Mouse (Mus musculus) embryonic facial prominence, embryonic 11.5 days (tissue): Measurements from ENCODE around the gene Myo1a. TPM values are rescaled to one million over a fixed set of nuclear protein-coding genes. Genes with fewer than 3 reads are reported as not detected.

Experiments used
- ATAC-seq: fragments of 200-750 bp; cut with Nextera tagmentation; replicated peaks from 2 replicates; pipeline ENCODE4 v1.8.0; 2017; ENCODE audit warnings: low read depth; ENCODE audit not compliant: insufficient number of reproducible peaks, low FRiP score, low TSS enrichment
- DNase-seq: peaks from one replicate; pipeline ENCODE4 v3.0.0-alpha.2; 2015; ENCODE audit warnings: low spot score
- H3K27ac ChIP-seq: fragments of 300-500 bp; sonication (generic); replicated peaks from 2 replicates; pipeline ENCODE4 v1.5.1; 2014; ENCODE audit warnings: mild to moderate bottlenecking, low read depth, low read length, control low read depth
- H3K27me3 ChIP-seq: fragments of 300-500 bp; sonication (generic); 2 replicates; pipeline ENCODE4 v1.6.1; 2014; ENCODE audit warnings: mild to moderate bottlenecking, low read length, moderate library complexity, mixed read lengths; ENCODE audit not compliant: control insufficient read depth, insufficient read depth
- H3K36me3 ChIP-seq: fragments of 300-500 bp; sonication (generic); replicated peaks from 2 replicates; pipeline ENCODE4 v1.6.1; 2014; ENCODE audit warnings: low read depth, mild to moderate bottlenecking, low read length, moderate library complexity, mixed read lengths; ENCODE audit not compliant: control insufficient read depth, insufficient read depth
- H3K4me1 ChIP-seq: fragments of 300-500 bp; sonication (generic); 2 replicates; pipeline ENCODE4 v1.6.1; 2014; ENCODE audit warnings: low read length, mixed read lengths; ENCODE audit not compliant: control insufficient read depth, insufficient read depth
- H3K4me2 ChIP-seq: fragments of 300-500 bp; sonication (generic); 2 replicates; pipeline ENCODE4 v1.6.1; 2014; ENCODE audit warnings: low read depth, mild to moderate bottlenecking, control low read depth, low read length, moderate library complexity
- H3K4me3 ChIP-seq: fragments of 300-500 bp; sonication (generic); 2 replicates; pipeline ENCODE4 v1.5.1; 2014; ENCODE audit warnings: low read depth, low read length, control low read depth
- H3K9ac ChIP-seq: fragments of 300-500 bp; sonication (generic); replicated peaks from 2 replicates; pipeline ENCODE4 v1.6.1; 2014; ENCODE audit warnings: mild to moderate bottlenecking, control low read depth, low read length
- H3K9me3 ChIP-seq: fragments of 300-500 bp; sonication (generic); replicated peaks from 2 replicates; pipeline ENCODE4 v1.6.1; 2016; ENCODE audit warnings: mild to moderate bottlenecking, low read length, inconsistent platforms, mixed read lengths; ENCODE audit not compliant: control insufficient read depth
- WGBS: fragments of 180-500 bp; shearing (Covaris S2); extraction: QIAGEN DNeasy Blood & Tissue Kit; methylation state at CpG from one replicate; pipeline ENCODE4 v1.1.7; 2014; 5-methylcytosine and 5-hydroxymethylcytosine counted together
- polyA plus RNA-seq: library from polyadenylated mRNA; unstranded; fragments of >200 nt; fragmentation: Nextera tagmentation; extraction: Ambion mirVana; gene quantifications from 2 replicates; pipeline ENCODE4 v1.2.1, GENCODE M21; 2014

The Myo1a gene
- polyA plus RNA-seq, 1 experiment from 2014 or later, result 0.55 TPM

DNA sequence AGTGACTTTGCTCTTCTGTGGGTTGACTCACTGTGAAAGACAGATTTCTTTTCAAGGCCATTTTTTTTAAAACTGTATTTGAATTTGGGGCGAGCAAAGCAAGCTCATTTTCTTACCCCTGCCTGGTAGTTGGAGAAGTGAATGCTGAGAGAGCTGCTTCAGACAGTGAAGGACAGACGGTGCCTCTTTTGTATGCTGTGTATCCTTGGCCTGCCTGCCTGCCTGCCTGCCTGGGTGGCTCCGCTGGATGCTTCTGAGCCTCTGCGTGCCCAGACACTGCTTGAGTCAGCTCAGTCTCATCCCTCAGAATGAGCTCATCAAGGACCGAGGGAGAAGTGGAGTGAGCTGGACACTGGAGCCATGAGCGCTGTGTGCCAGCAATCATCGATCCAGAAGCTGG, 6.0 kb upstream of the Myo1a start:
- H3K36me3 ChIP-seq, result no peaks in the 10 kb centered on the region
- H3K9ac ChIP-seq, result no peak overlapping the region
- no peaks in the 10 kb centered on the region for H3K9me3 ChIP-seq
- H3K4me1 ChIP-seq, result no peaks in the 10 kb centered on the region
- ATAC-seq (no peak), DNase-seq (no peak)
- no peak overlapping the region for H3K4me2 ChIP-seq
- H3K27me3 ChIP-seq, result no peaks in the 10 kb centered on the region
- H3K4me3 ChIP-seq, result no peak overlapping the region
- H3K27ac ChIP-seq, result no peak overlapping the region
- WGBS, result 89% methylated on average over 7 of the region's 7 CpGs

DNA sequence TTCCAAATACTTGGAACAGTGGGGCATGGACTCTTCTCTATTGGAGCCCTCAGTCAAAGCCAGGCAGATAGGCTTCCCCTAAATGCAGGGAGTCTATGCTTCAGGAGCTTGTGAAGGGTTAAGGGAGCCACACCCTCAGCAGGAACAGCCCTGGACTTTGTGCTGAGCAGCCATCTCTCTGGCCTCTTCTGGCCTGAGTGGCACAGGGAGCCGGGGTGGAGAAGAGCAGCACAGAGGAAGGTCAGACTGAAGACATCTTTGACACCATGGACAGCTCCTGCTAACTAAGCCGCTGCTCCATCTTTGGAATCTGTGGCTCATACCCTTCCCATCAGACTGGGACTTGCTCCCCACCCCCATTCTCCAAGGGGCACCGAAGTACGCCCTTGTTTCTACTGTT, 1.7 kb upstream of the Myo1a start:
- peak; percentile 44 for DNase-seq
- no peak overlapping the region for H3K4me3 ChIP-seq

DNA sequence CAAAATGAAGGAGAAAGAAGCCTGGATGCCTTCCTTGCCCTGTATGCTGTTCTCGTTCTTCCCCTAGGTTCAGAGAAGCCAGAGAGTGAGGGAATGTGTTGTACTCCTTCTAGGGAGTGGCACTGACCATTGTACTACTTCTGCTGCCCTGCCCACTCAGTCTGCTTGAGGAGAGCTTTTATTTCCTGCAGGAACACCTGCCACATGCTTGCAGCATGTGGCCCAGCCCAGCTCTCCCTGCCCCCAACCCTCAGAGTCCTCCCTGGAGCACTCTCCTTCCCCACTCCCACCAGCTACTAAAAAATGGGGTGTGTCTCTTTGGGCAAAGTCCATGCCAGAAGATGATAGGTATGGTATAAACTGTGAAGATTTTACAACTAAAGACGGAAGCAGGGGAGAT, 677 bp upstream of the Myo1a start:
- Histone ChIP-seq H3K4me2 (no peak overlapping the region), H3K9ac (no peak overlapping the region), H3K27ac (no peak overlapping the region), H3K9me3 (no peaks in the 10 kb centered on the region), H3K4me1 (no peaks in the 10 kb centered on the region), H3K27me3 (no peaks in the 10 kb centered on the region), H3K36me3 (no peaks in the 10 kb centered on the region), H3K4me3 (no peak overlapping the region)
- WGBS, result 71% methylated on average over 2 of the region's 2 CpGs
- DNase-seq (no peak), ATAC-seq (no peak)

More for the DNA sequence above, 1.7 kb upstream of the Myo1a start:
- Histone ChIP-seq H3K27ac (no peak overlapping the region), H3K27me3 (no peaks in the 10 kb centered on the region), H3K36me3 (no peaks in the 10 kb centered on the region), H3K9ac (no peak overlapping the region), H3K9me3 (no peaks in the 10 kb centered on the region), H3K4me2 (no peak overlapping the region), H3K4me1 (no peaks in the 10 kb centered on the region)
- 36% methylated on average over 4 of the region's 4 CpGs for WGBS
- no peak for ATAC-seq

DNA sequence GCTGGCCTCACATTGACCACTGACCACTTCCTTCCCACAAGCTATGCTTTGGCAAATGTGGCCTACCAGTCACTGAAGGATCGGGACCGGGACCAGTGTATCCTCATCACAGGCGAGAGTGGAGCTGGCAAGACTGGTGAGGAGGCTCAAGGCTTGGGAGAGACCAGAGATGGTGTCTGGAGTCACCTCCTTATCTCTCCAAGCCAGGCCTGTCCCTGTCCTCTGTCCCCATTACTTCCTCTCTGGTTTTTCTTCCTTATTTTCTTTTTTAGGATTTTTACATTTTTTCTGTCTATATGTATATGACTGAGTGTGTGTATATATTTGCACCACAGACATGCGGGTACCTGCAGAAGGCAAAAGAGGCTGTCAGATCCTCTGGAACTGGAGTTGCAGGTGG, 813 bp downstream of the Myo1a start:
- Histone ChIP-seq H3K9me3 (no peaks in the 10 kb centered on the region), H3K4me1 (no peaks in the 10 kb centered on the region), H3K9ac (no peak overlapping the region), H3K27me3 (no peaks in the 10 kb centered on the region), H3K27ac (no peak overlapping the region), H3K4me3 (no peak overlapping the region), H3K36me3 (no peaks in the 10 kb centered on the region), H3K4me2 (no peak overlapping the region)
- DNase-seq, result no peak
- ATAC-seq, result no peak
- 94% methylated on average over 4 of the region's 4 CpGs for WGBS

DNA sequence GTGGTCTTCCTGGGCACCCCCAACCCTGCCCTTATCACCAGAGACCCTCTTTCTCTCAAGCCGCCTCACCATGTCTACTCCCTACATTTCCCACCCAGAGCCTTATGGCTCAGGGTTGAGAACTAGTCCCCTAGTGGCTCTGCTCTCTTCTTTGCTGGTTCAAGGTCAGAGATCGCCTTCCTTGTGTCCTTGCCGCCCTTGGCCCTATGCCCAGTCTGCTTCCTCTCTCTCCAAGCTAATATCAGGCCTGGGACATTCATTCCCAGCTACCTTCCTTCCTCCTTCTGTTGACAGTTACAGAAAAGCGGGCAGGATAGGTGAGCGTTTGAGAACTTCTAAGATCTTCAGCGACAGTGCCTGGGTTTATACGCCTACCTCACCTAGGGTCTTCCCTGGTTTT, 2.8 kb downstream of the Myo1a start:
- WGBS, result 86% methylated on average over 7 of the region's 7 CpGs
- no peak overlapping the region for H3K27ac ChIP-seq
- H3K27me3 ChIP-seq, result no peaks in the 10 kb centered on the region
- H3K36me3 ChIP-seq, result no peaks in the 10 kb centered on the region
- DNase-seq, result no peak
- H3K4me2 ChIP-seq, result no peak overlapping the region
- H3K9ac ChIP-seq, result no peak overlapping the region
- H3K9me3 ChIP-seq, result no peaks in the 10 kb centered on the region
- no peak overlapping the region for H3K4me3 ChIP-seq
- ATAC-seq, result no peak
- H3K4me1 ChIP-seq, result peaks cover 4% of the 10 kb centered on the region

DNA sequence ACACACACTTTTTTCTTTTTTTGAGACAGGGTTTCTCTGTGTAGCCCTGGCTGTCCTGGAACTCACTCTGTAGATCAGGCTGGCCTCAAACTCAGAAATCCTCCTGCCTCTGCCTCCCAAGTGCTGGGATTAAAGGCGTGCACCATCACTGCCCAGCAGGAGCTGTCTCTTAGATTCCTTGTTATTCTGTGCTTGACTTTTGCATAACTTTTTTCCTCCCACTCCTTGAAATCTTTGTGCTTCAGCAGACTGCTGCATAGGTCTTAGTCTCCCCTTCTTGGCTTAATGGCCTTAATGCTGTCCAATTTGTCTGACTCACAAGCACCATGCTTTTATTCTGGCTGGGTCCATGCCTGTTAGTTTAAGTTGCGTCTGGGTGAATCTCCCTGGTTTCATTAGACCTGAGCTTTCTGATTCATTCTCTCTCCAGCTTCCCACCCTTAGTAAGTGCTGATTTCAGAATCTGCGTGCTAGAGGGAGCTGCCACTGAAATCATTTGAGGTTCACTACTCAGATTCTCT, 3.9 kb downstream of the Myo1a start:
- no peak overlapping the region for H3K4me2 ChIP-seq
- no peak overlapping the region for H3K9ac ChIP-seq
- H3K27ac ChIP-seq, result no peak overlapping the region
- 86% methylated on average over 3 of the region's 3 CpGs for WGBS
- peaks cover 4% of the 10 kb centered on the region for H3K4me1 ChIP-seq
- no peak for DNase-seq
- H3K36me3 ChIP-seq, result no peaks in the 10 kb centered on the region
- ATAC-seq, result no peak
- no peak overlapping the region for H3K4me3 ChIP-seq
- H3K9me3 ChIP-seq, result no peaks in the 10 kb centered on the region
- H3K27me3 ChIP-seq, result no peaks in the 10 kb centered on the region

DNA sequence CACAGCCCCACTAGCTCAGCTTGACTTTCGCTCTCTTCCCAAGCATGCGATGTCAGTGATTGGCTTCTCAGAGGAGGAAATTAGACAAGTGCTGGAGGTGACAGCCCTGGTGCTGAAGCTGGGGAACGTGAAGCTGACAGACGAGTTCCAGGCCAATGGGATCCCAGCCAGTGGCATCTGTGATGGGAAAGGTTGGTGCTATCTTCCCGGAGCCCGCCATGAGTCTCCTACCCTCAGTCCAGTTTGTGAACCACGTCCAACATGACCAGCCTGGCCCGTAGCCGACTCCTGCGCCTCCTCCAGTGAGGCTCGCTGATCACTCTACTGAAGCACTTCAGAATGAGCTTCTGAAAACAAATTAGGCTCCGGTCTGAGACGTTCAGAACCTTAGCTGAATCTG, 5.4 kb downstream of the Myo1a start:
- Histone ChIP-seq H3K9me3 (no peaks in the 10 kb centered on the region), H3K4me1 (peaks cover 4% of the 10 kb centered on the region), H3K4me2 (no peak overlapping the region), H3K36me3 (no peaks in the 10 kb centered on the region), H3K27ac (no peak overlapping the region), H3K4me3 (no peak overlapping the region), H3K9ac (no peak overlapping the region), H3K27me3 (no peaks in the 10 kb centered on the region)
- DNase-seq, result no peak
- no peak for ATAC-seq
- 79% methylated on average over 13 of the region's 13 CpGs for WGBS

DNA sequence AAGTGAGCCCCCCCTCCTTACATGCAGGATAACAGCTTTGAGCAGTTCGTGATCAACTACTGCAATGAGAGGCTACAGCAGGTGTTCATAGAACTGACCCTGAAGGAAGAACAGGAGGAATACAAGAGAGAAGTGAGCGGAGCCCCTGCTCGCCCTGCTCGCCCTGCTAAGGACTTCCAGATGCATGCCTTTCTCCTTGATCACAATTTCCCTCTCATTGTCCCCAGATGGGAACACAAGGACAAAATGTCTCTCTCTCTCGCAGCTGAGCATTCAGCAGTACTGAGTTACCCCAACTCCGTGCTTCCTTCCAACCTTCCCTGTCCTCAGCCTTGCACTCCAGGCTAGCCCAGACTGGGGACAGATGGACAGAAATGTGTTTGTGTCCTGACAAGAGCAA, 7.8 kb downstream of the Myo1a start:
- Histone ChIP-seq H3K27ac (no peak overlapping the region), H3K4me2 (no peak overlapping the region), H3K9ac (no peak overlapping the region), H3K9me3 (no peaks in the 10 kb centered on the region), H3K36me3 (no peaks in the 10 kb centered on the region), H3K27me3 (no peaks in the 10 kb centered on the region), H3K4me1 (peaks cover 4% of the 10 kb centered on the region), H3K4me3 (no peak overlapping the region)
- DNase-seq (peak; percentile 63), ATAC-seq (no peak)
- WGBS, result 42% methylated on average over 6 of the region's 6 CpGs
